Mouse (Mus musculus) MEL (cell line): ENCODE data around the gene Serpinb6a. TPM values are rescaled to one million over a fixed set of nuclear protein-coding genes. Genes with fewer than 3 reads are reported as not detected.
A peak's percentile ranks its signal among the peaks of the same experiment; 100 is the strongest.

Experiments
- DNase-seq: peaks from one replicate; pipeline ENCODE4 v3.0.0; 2011; ENCODE audit warnings: low read depth, low spot score
- H3K27ac ChIP-seq: 2 replicates; pipeline ENCODE4 v1.5.1; 2012; ENCODE audit warnings: low read depth, mild to moderate bottlenecking, control low read depth, low read length, moderate library complexity; ENCODE audit not compliant: control insufficient read depth
- H3K27me3 ChIP-seq, 2 experiments: fragments of 150-350 bp in 1 of 2; sonication (generic) in 1 of 2; 2 replicates each; pipeline ENCODE4 v1.6.1; 2012; ENCODE audit warnings: low read length in 2 of 2, mild to moderate bottlenecking in 2 of 2, improper control_type of control experiment in 1 of 2, moderate library complexity in 1 of 2; ENCODE audit not compliant: insufficient read depth in 2 of 2, control insufficient read depth in 1 of 2
- H3K36me3 ChIP-seq, 2 experiments: 2 replicates each; pipeline ENCODE4 v1.6.1; 2012 to 2014; ENCODE audit warnings: low read length in 2 of 2, improper control_type of control experiment in 1 of 2, inconsistent platforms in 1 of 2, mild to moderate bottlenecking in 1 of 2; ENCODE audit not compliant: insufficient read depth in 2 of 2, control insufficient read depth in 1 of 2
- H3K4me1 ChIP-seq, 2 experiments: fragments of 150-350 bp in 1 of 2; sonication (generic) in 1 of 2; 2 replicates each; pipeline ENCODE4 v1.6.1; 2012; ENCODE audit warnings: low read length in 2 of 2, improper control_type of control experiment in 1 of 2, mild to moderate bottlenecking in 1 of 2; ENCODE audit not compliant: insufficient read depth in 2 of 2, control insufficient read depth in 1 of 2
- H3K4me3 ChIP-seq, 2 experiments: fragments of 150-350 bp in 1 of 2; sonication (generic) in 1 of 2; 2 replicates each; pipeline ENCODE4 v1.5.1; 2012; ENCODE audit warnings: low read depth in 2 of 2, low read length in 2 of 2, mild to moderate bottlenecking in 2 of 2, moderate library complexity in 2 of 2, control low read depth in 1 of 2, improper control_type of control experiment in 1 of 2; ENCODE audit not compliant: control insufficient read depth in 1 of 2, insufficient read depth in 1 of 2
- H3K79me2 ChIP-seq: 2 replicates; pipeline ENCODE4 v1.6.1; 2012; ENCODE audit warnings: mild to moderate bottlenecking, low read length, moderate library complexity; ENCODE audit not compliant: control insufficient read depth, poor library complexity, insufficient read depth
- H3K9ac ChIP-seq: 2 replicates; pipeline ENCODE4 v1.6.1; 2012; ENCODE audit warnings: low read depth, mild to moderate bottlenecking, control low read depth, low read length, moderate library complexity; ENCODE audit not compliant: control insufficient read depth, poor library complexity, severe bottlenecking
- H3K9me3 ChIP-seq: fragments of 150-350 bp; sonication (generic); replicated peaks from 2 replicates; pipeline ENCODE4 v1.6.1; 2012; ENCODE audit warnings: mild to moderate bottlenecking, low read length, improper control_type of control experiment, moderate library complexity; ENCODE audit not compliant: insufficient read depth
- BHLHE40 ChIP-seq: IDR thresholded peaks from 2 replicates; pipeline ENCODE4 v1.6.1; 2012; ENCODE audit warnings: low read depth, mild to moderate bottlenecking, inconsistent platforms, low read length, improper control_type of control experiment, borderline replicate concordance
- CTCF ChIP-seq, 3 experiments: IDR thresholded peaks in 2 of 3; conservative IDR thresholded peaks in 1 of 3; 2 replicates each; pipeline ENCODE4 v1.5.1; 2011 to 2012; ENCODE audit warnings: low read length in 3 of 3, low read depth in 2 of 3, mild to moderate bottlenecking in 2 of 3, improper control_type of control experiment in 1 of 3, inconsistent platforms in 1 of 3, mixed read lengths in 1 of 3, moderate library complexity in 1 of 3; ENCODE audit not compliant: control insufficient read depth in 1 of 3, insufficient read depth in 1 of 3, poor library complexity in 1 of 3, severe bottlenecking in 1 of 3
- ELF1 ChIP-seq: IDR thresholded peaks from 2 replicates; pipeline ENCODE4 v1.6.1; 2014; ENCODE audit warnings: low read depth, mild to moderate bottlenecking, inconsistent platforms, low read length, improper control_type of control experiment, moderate library complexity
- ETS1 ChIP-seq: IDR thresholded peaks from 2 replicates; pipeline ENCODE4 v1.6.1; 2012; ENCODE audit warnings: low read depth, mild to moderate bottlenecking, inconsistent platforms, low read length, improper control_type of control experiment, moderate library complexity
- GABPA ChIP-seq: IDR thresholded peaks from 2 replicates; pipeline ENCODE4 v1.6.1; 2012; ENCODE audit warnings: low read depth, mild to moderate bottlenecking, inconsistent platforms, low read length, improper control_type of control experiment, moderate library complexity
- GATA1 ChIP-seq: IDR thresholded peaks from 2 replicates; pipeline ENCODE4 v1.6.1; 2011; ENCODE audit warnings: low read depth, low read length, improper control_type of control experiment
- HCFC1 ChIP-seq: IDR thresholded peaks from 2 replicates; pipeline ENCODE4 v1.6.1; 2012; ENCODE audit warnings: low read depth, mild to moderate bottlenecking, inconsistent platforms, low read length, improper control_type of control experiment, moderate library complexity
- JUND ChIP-seq: IDR thresholded peaks from 2 replicates; pipeline ENCODE4 v1.6.1; 2011; ENCODE audit warnings: low read depth, mild to moderate bottlenecking, improper control_type of control experiment, low read length
- KAT2A ChIP-seq: conservative IDR thresholded peaks from 2 replicates; pipeline ENCODE4 v1.6.1; 2012; ENCODE audit warnings: low read depth, low read length, improper control_type of control experiment, inconsistent platforms
- MAFK ChIP-seq: IDR thresholded peaks from 2 replicates; pipeline ENCODE4 v1.6.1; 2011; ENCODE audit warnings: low read depth, mild to moderate bottlenecking, low read length, improper control_type of control experiment, borderline replicate concordance
- MAX ChIP-seq: IDR thresholded peaks from 2 replicates; pipeline ENCODE4 v1.6.1; 2011; ENCODE audit warnings: low read length, improper control_type of control experiment
- MAZ ChIP-seq: IDR thresholded peaks from 2 replicates; pipeline ENCODE4 v1.6.1; 2012; ENCODE audit warnings: low read depth, mild to moderate bottlenecking, inconsistent platforms, low read length, improper control_type of control experiment
- MEF2A ChIP-seq: IDR thresholded peaks from 2 replicates; pipeline ENCODE4 v1.6.1; 2014; ENCODE audit warnings: low read depth, mild to moderate bottlenecking, inconsistent platforms, low read length, improper control_type of control experiment; ENCODE audit not compliant: poor library complexity, insufficient replicate concordance, severe bottlenecking; ENCODE audit errors: extremely low read depth
- MXI1 ChIP-seq: IDR thresholded peaks from 2 replicates; pipeline ENCODE4 v1.6.1; 2011; ENCODE audit warnings: mild to moderate bottlenecking, low read depth, low read length, improper control_type of control experiment
- NELFE ChIP-seq: IDR thresholded peaks from 2 replicates; pipeline ENCODE4 v1.6.1; 2011; ENCODE audit warnings: low read depth, low read length, improper control_type of control experiment
- POLR2A ChIP-seq, 2 experiments: IDR thresholded peaks; 2 replicates each; pipeline ENCODE4 v1.6.1; 2011 to 2012; ENCODE audit warnings: low read length in 2 of 2, mild to moderate bottlenecking in 2 of 2, control low read depth in 1 of 2, improper control_type of control experiment in 1 of 2, low read depth in 1 of 2, moderate library complexity in 1 of 2; ENCODE audit not compliant: control insufficient read depth in 1 of 2, insufficient read depth in 1 of 2, poor library complexity in 1 of 2
- POLR2AphosphoS2 ChIP-seq: IDR thresholded peaks from 2 replicates; pipeline ENCODE4 v1.6.1; 2011; ENCODE audit warnings: low read length, improper control_type of control experiment
- SIN3A ChIP-seq: IDR thresholded peaks from 2 replicates; pipeline ENCODE4 v1.6.1; 2012; ENCODE audit warnings: low read length, improper control_type of control experiment, inconsistent platforms
- SMC3 ChIP-seq: IDR thresholded peaks from 2 replicates; pipeline ENCODE4 v1.6.1; 2011; ENCODE audit warnings: low read depth, low read length, improper control_type of control experiment
- TAL1 ChIP-seq: IDR thresholded peaks from 2 replicates; pipeline ENCODE4 v1.6.1; 2012; ENCODE audit warnings: mild to moderate bottlenecking, inconsistent platforms, low read length, moderate library complexity, mixed read lengths
- TBP ChIP-seq: IDR thresholded peaks from 2 replicates; pipeline ENCODE4 v1.8.0; 2011; ENCODE audit warnings: low read depth, low read length, improper control_type of control experiment
- TCF12 ChIP-seq: IDR thresholded peaks from 2 replicates; pipeline ENCODE4 v1.6.1; 2014; ENCODE audit warnings: low read depth, mild to moderate bottlenecking, inconsistent platforms, low read length, improper control_type of control experiment, moderate library complexity
- UBTF ChIP-seq: IDR thresholded peaks from 2 replicates; pipeline ENCODE4 v1.6.1; 2012; ENCODE audit warnings: low read depth, mild to moderate bottlenecking, inconsistent platforms, low read length, improper control_type of control experiment, moderate library complexity, borderline replicate concordance; ENCODE audit not compliant: insufficient read depth
- USF1 ChIP-seq: IDR thresholded peaks from 2 replicates; pipeline ENCODE4 v1.6.1; 2014; ENCODE audit warnings: low read depth, mild to moderate bottlenecking, inconsistent platforms, low read length, improper control_type of control experiment, moderate library complexity
- USF2 ChIP-seq, 2 experiments: IDR thresholded peaks; 2 replicates each; pipeline ENCODE4 v1.6.1; 2011 to 2012; ENCODE audit warnings: improper control_type of control experiment in 2 of 2, low read length in 2 of 2, borderline replicate concordance in 1 of 2, inconsistent platforms in 1 of 2, low read depth in 1 of 2, mild to moderate bottlenecking in 1 of 2; ENCODE audit not compliant: insufficient read depth in 1 of 2
- ZC3H11A ChIP-seq: IDR thresholded peaks from 2 replicates; pipeline ENCODE4 v1.6.1; 2012; ENCODE audit warnings: low read depth, mild to moderate bottlenecking, inconsistent platforms, low read length, improper control_type of control experiment
- ZKSCAN1 ChIP-seq: IDR thresholded peaks from 2 replicates; pipeline ENCODE4 v1.6.1; 2012; ENCODE audit warnings: low read depth, mild to moderate bottlenecking, inconsistent platforms, low read length, improper control_type of control experiment, moderate library complexity
- ZMIZ1 ChIP-seq: IDR thresholded peaks from 2 replicates; pipeline ENCODE4 v1.6.1; 2012; ENCODE audit warnings: low read depth, mild to moderate bottlenecking, inconsistent platforms, low read length, improper control_type of control experiment, moderate library complexity
- ZNF384 ChIP-seq: IDR thresholded peaks from 2 replicates; pipeline ENCODE4 v1.6.1; 2012; ENCODE audit warnings: low read depth, mild to moderate bottlenecking, inconsistent platforms, low read length, improper control_type of control experiment
- polyA plus RNA-seq, 2 experiments: library from polyadenylated mRNA; stranded (reverse) in 1 of 2; unstranded in 1 of 2; fragments of >175 nt in 1 of 2; fragments of >200 nt in 1 of 2; gene quantifications; 2 replicates each; pipeline versions ENCODE4 v1.2.1 to v1.2.4; 2012; ENCODE audit warnings: low replicate concordance in 2 of 2, low read depth in 1 of 2; ENCODE audit not compliant: insufficient read length in 2 of 2, insufficient read depth in 1 of 2, missing spikeins in 1 of 2
- total RNA-seq: library from RNA; depleted of rRNA; stranded (reverse); fragments of 300-350 nt; gene quantifications from 2 replicates; pipeline ENCODE4 v1.2.3, GENCODE M21; 2012

Gene Serpinb6a
- total and polyA plus RNA-seq, 3 experiments, result 61.6 to 65.1 TPM; not detected in 1

DNA sequence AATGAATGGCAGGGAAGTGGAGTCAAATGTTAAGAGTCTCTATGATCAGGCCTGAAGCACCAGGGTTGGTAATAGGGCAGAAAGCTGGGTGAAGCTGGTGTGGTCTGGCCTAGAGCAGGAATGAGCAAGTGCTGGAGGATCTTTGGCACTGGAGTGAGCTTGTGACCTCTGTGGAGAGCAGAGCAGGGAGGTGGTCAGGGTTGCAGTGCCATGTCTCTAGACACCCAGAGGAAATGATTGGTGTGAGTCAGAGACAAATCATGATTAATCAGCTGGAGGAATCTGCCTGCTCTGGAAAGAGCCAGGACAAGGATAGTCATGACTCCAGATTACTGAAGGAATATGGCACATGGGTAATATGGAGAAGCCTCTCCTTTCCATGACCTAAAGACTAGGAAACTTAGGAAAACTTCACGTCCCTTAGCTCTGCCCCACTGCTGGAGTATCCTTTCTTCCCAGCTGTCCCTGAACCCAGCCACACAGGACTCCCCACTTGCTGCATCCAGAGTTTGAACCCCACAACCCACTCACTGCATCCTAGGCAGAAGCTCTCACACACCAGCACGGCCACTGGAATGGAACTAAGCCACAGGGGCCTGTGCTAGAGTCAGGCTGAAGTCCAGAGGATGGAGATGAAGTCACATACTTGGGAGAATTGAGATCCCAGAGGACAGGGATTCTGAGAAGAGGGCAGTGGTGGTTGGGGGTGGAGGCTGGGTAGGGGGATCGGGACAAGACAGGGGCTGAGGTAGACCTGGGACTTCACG, 51.1 kb downstream of the Serpinb6a start:
- H3K27ac ChIP-seq, result no peak overlapping the region
- no peaks in the 10 kb centered on the region for H3K36me3 ChIP-seq
- no peak overlapping the region for H3K9ac ChIP-seq
- no peaks in the 10 kb centered on the region; a peak in 1 of 4 replicates for H3K27me3 ChIP-seq
- no peak overlapping the region for H3K4me3 ChIP-seq
- H3K79me2 ChIP-seq, result no peaks in the 10 kb centered on the region
- H3K9me3 ChIP-seq, result no peaks in the 10 kb centered on the region
- H3K4me1 ChIP-seq, result no peaks in the 10 kb centered on the region
- DNase-seq, result no peak
- TF ChIP-seq MAX, result no peak
- no peak for TF ChIP-seq ZMIZ1
- no peak for TF ChIP-seq NELFE
- no peak for TF ChIP-seq ETS1
- TF ChIP-seq POLR2A (IDR thresholded peaks at IDR 0.05; ENCODE audit: control insufficient read depth in 1 of 2, insufficient read depth in 1 of 2, low read depth in 1 of 2, low read length in 2 of 2, poor library complexity in 1 of 2), result no peak
- TF ChIP-seq ZC3H11A, result no peak
- TF ChIP-seq MXI1, result no peak
- TF ChIP-seq ELF1, result no peak
- TF ChIP-seq TBP, result no peak
- TF ChIP-seq TCF12, result no peak
- no peak for TF ChIP-seq USF1
- no peak for TF ChIP-seq ZNF384
- no peak for TF ChIP-seq ZKSCAN1
- no peak for TF ChIP-seq POLR2AphosphoS2
- TF ChIP-seq GABPA, result no peak
- no peak for TF ChIP-seq TAL1
- no peak for TF ChIP-seq SMC3
- no peak for TF ChIP-seq BHLHE40
- TF ChIP-seq MEF2A, result no peak

DNA sequence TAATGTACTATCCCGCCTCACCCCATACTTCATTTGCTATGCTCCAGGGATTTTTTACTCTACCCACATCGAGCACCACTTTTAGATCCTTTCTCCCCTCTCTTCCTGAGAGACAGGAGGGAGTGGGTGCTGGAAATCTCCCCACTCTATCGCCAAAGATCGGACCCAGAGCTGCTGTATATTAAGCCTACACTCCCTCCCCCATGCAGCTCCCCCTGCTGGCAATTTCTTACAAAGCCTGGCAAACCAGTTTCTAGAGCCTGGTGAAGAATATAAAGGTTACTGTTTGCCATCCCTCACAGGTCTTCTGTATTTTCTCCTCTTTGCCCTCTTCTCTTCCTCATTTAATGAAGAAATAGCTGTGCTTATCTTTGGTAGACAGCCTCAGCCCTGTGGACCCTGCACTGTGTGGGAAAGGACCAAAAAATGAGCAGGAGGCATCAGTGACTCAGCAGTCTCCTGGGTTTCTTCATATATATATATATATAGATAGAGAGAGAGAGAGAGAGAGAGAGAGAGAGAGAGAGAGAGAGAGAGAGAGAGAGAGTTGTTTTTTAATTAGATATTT, 60.3 kb downstream of the Serpinb6a start:
- Histone ChIP-seq H3K36me3 (peaks cover 0 to 14% of the 10 kb centered on the region in 2 experiments; a peak in 2 of 4 replicates), H3K79me2 (no peaks in the 10 kb centered on the region), H3K4me3 (no peak overlapping the region), H3K27ac (no peak overlapping the region), H3K27me3 (no peaks in the 10 kb centered on the region), H3K4me1 (peaks cover 0 to 6% of the 10 kb centered on the region in 2 experiments; a peak in 1 of 4 replicates), H3K9ac (no peak overlapping the region), H3K9me3 (no peaks in the 10 kb centered on the region)
- peak; percentile 82 for DNase-seq
- TF ChIP-seq HCFC1 (no peak), GATA1 (peak; percentile 65; the same call in 1 of the 2 replicates), USF2 (IDR thresholded peaks at IDR 0.05; ENCODE audit: borderline replicate concordance in 1 of 2, insufficient read depth in 1 of 2, low read depth in 1 of 2, low read length in 2 of 2) (no peak), ZNF384 (no peak), ETS1 (0 out of 2 replicates have a peak, but pooled peaks have one; percentile 35), CTCF (IDR thresholded peaks at IDR 0.05 in 2 of 3, conservative IDR thresholded peaks at IDR 0.05 in 1 of 3; ENCODE audit: control insufficient read depth in 1 of 3, insufficient read depth in 1 of 3, low read depth in 2 of 3, low read length in 3 of 3, poor library complexity in 1 of 3, severe bottlenecking in 1 of 3) (peak; percentile 69 to 77 (median 77)), TCF12 (peak; percentile 28; the same call in 1 of the 2 replicates), SMC3 (peak; percentile 42), ZKSCAN1 (no peak), KAT2A (no peak), BHLHE40 (0 out of 2 replicates have a peak, but pooled peaks have one; percentile 15), JUND (no peak), GABPA (0 out of 2 replicates have a peak, but pooled peaks have one; percentile 9), MAFK (no peak), SIN3A (no peak), UBTF (no peak), MAZ (peak; percentile 63; the same call in 1 of the 2 replicates), ELF1 (no peak), TAL1 (peak; percentile 70)
